Mouse (Mus musculus) heart, adult 2 months (tissue): ENCODE data around the gene Kcnk15.

Experiments
- CTCF ChIP-seq: fragments of 200-600 bp; IDR thresholded peaks from 2 replicates; pipeline ENCODE4 v1.8.1; 2022; ENCODE audit warnings: antibody characterized with exemption, mild to moderate bottlenecking, moderate library complexity
- POLR2A ChIP-seq: fragments of 200-500 bp; IDR thresholded peaks from 2 replicates; pipeline ENCODE4 v1.6.1; 2011; ENCODE audit warnings: mild to moderate bottlenecking, low read depth, low read length, control low read depth; ENCODE audit not compliant: insufficient read depth

DNA sequence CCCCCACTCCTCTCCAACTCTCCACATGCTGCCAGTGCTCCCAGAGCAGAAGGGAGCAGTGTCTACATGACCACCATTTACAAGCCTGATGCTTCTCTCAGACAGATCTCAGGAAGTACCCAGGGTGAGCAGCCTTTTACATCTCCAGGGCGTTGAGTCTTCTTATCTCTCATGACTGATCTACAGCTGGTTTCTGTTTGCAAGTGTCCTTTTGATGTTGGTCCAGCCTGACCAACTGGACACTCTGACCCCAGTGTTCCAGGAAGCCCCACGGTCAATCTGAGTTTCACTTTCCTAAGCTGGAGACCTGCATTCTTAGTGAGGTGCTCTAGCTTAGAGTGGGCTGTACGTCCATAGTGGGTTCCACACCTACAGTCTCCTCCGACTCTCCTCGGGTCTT is 49.6 kb upstream of the Kcnk15 start:
- TF ChIP-seq POLR2A, result no peak
- TF ChIP-seq CTCF, result no peak
